Mouse (Mus musculus) forebrain, postnatal 0 days (tissue): ENCODE measurements around the gene Slain2. TPM values are rescaled to one million over a fixed set of nuclear protein-coding genes. Genes with fewer than 3 reads are reported as not detected.

Experiments
- ATAC-seq: fragments of 200-750 bp; cut with Nextera tagmentation; 2 replicates; pipeline ENCODE4 v1.8.0; 2017; ENCODE audit warnings: mild to moderate bottlenecking, moderate library complexity
- DNase-seq: peaks from one replicate; pipeline ENCODE4 v3.0.0-alpha.2; 2015
- H3K27ac ChIP-seq: fragments of 300-500 bp; sonication (generic); 2 replicates; pipeline ENCODE4 v1.5.1; 2014; ENCODE audit warnings: low read depth, mild to moderate bottlenecking, antibody characterized with exemption, low read length, moderate library complexity, mixed read lengths
- H3K27me3 ChIP-seq: fragments of 300-500 bp; sonication (generic); 2 replicates; pipeline ENCODE4 v1.6.1; 2014; ENCODE audit warnings: mild to moderate bottlenecking, low read length, mixed read lengths; ENCODE audit not compliant: insufficient read depth
- H3K36me3 ChIP-seq: fragments of 300-500 bp; sonication (generic); 2 replicates; pipeline ENCODE4 v1.6.1; 2014; ENCODE audit warnings: mild to moderate bottlenecking, moderate library complexity; ENCODE audit not compliant: insufficient read depth
- H3K4me1 ChIP-seq: fragments of 300-500 bp; sonication (generic); 2 replicates; pipeline ENCODE4 v1.6.1; 2014; ENCODE audit warnings: antibody characterized with exemption; ENCODE audit not compliant: insufficient read depth
- H3K4me2 ChIP-seq: fragments of 300-500 bp; sonication (generic); 2 replicates; pipeline ENCODE4 v1.6.1; 2014; ENCODE audit warnings: low read depth, mild to moderate bottlenecking, moderate library complexity
- H3K4me3 ChIP-seq: fragments of 300-500 bp; sonication (generic); 2 replicates; pipeline ENCODE4 v1.5.1; 2014; ENCODE audit warnings: low read depth, low read length, mixed read lengths
- H3K9ac ChIP-seq: fragments of 300-500 bp; sonication (generic); 2 replicates; pipeline ENCODE4 v1.6.1; 2014; ENCODE audit warnings: mild to moderate bottlenecking
- H3K9me3 ChIP-seq: fragments of 300-500 bp; sonication (generic); 2 replicates; pipeline ENCODE4 v1.6.1; 2016; ENCODE audit warnings: low read length
- CTCF ChIP-seq: sonication (generic); IDR thresholded peaks from 2 replicates; pipeline ENCODE4 v1.5.1; 2016; ENCODE audit warnings: antibody characterized with exemption, control low read depth, low read depth
- WGBS: fragments of 180-500 bp; shearing (Covaris S2); extraction: QIAGEN DNeasy Blood & Tissue Kit; methylation state at CpG from one replicate; pipeline ENCODE4 v1.1.7; 2014; 5-methylcytosine and 5-hydroxymethylcytosine counted together
- polyA plus RNA-seq: library from polyadenylated mRNA; unstranded; fragments of >200 nt; fragmentation: Nextera tagmentation; extraction: Ambion mirVana; gene quantifications from 2 replicates; pipeline ENCODE4 v1.2.1, GENCODE M21; 2015
- total RNA-seq: library from RNA; depleted of rRNA; stranded (reverse); fragments of >200 nt; gene quantifications from 2 replicates; pipeline ENCODE4 v1.2.3, GENCODE M21; 2014

Gene Slain2
- total and polyA plus RNA-seq, 2 experiments from 2014 or later, result 12.7 to 48.2 TPM

DNA sequence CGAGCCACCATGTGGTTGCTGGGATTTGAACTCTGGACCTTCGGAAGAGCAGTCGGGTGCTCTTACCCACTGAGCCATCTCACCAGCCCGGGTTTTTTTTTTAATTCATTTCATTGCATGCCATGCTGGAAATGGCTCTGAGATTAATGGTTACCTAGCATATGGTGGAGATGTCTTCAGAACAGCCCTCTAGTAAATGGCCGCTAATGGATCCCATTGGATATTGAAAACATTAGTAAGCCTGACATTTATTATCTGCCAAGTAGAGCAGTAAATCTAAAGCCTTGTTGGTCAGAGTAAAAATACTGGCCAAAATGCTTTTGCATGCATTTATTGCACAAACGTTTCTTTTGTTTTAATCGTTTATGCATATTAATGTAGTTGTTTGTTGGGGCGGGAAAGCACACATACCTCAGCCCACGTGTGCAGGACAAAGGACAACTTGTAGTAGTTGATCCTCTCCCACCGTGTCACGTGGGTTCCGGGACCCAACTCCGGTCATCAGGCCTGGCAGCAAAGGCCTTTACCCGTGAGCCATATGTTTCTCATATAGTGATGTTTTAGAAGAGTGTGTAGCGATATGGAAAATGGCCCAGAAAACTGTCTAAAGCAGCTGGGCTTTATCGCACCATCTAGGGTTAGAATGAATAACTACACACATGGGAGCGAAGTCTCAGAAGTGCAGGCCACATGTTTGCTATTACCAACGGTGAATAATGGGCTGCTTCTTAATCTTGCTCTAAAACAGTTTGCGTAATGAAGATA, 27.5 kb upstream of the Slain2 start:
- H3K4me3 ChIP-seq, result no peak overlapping the region
- WGBS, result 79% methylated on average over 19 of the region's 19 CpGs
- no peaks in the 10 kb centered on the region for H3K9me3 ChIP-seq
- H3K9ac ChIP-seq, result no peak overlapping the region
- no peaks in the 10 kb centered on the region for H3K27me3 ChIP-seq
- no peaks in the 10 kb centered on the region for H3K36me3 ChIP-seq
- H3K27ac ChIP-seq, result no peak overlapping the region
- no peak for DNase-seq
- no peak for ATAC-seq
- H3K4me1 ChIP-seq, result no peaks in the 10 kb centered on the region
- TF ChIP-seq CTCF, result no peak
- no peak overlapping the region for H3K4me2 ChIP-seq

DNA sequence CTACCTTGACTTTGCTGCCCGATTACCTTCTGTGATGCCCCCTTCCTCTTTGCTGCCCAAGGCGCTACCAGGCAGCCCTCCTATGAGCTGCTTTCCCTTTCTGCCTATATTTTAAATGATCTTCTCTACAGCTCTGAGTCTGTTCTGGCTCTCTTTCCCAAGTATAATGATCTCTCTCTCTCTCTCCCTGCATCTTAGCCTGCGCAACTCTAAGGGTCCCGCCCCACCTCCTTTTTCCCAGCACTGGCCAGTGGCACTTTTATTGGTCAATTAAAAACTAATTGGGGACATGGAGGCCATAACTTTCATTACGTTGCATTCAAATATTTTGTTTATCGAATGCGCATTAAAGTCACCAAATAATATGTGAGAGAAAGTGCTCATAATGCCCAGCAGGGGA, 25.8 kb upstream of the Slain2 start:
- Histone ChIP-seq H3K4me1 (no peaks in the 10 kb centered on the region), H3K9ac (no peak overlapping the region), H3K4me2 (no peak overlapping the region), H3K9me3 (no peaks in the 10 kb centered on the region), H3K27me3 (no peaks in the 10 kb centered on the region), H3K27ac (no peak overlapping the region), H3K36me3 (no peaks in the 10 kb centered on the region), H3K4me3 (no peak overlapping the region)
- TF ChIP-seq CTCF, result no peak
- 84% methylated on average over 7 of the region's 7 CpGs for WGBS
- ATAC-seq (no peak), DNase-seq (no peak)

DNA sequence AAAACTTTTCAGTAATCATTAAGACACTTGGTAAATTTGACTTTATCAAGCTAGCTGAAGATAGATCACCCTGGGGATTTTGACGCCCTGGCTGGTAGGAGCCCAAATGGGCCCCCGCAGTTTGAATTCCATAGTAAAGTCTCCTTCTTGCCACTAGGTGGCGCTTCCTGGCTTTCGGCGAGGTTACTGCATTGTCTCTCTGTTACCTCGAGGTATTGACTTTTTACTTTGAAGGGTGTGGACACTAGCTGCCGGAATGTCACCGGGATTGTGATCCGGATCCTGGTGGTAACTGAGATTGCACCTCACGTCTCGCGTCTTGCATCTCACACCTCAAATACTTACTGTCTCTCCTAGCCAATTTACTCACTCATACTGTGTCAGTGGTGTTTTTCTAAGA, 22.6 kb upstream of the Slain2 start:
- 8% methylated on average over 12 of the region's 12 CpGs for WGBS
- H3K9me3 ChIP-seq, result no peaks in the 10 kb centered on the region
- H3K36me3 ChIP-seq, result no peaks in the 10 kb centered on the region
- peak; percentile 74 for TF ChIP-seq CTCF
- no peak overlapping the region for H3K4me3 ChIP-seq
- no peak overlapping the region for H3K9ac ChIP-seq
- no peaks in the 10 kb centered on the region for H3K4me1 ChIP-seq
- no peak overlapping the region for H3K27ac ChIP-seq
- H3K27me3 ChIP-seq, result no peaks in the 10 kb centered on the region
- H3K4me2 ChIP-seq, result no peak overlapping the region
- peak; percentile 47 for ATAC-seq
- DNase-seq, result peak; percentile 62

DNA sequence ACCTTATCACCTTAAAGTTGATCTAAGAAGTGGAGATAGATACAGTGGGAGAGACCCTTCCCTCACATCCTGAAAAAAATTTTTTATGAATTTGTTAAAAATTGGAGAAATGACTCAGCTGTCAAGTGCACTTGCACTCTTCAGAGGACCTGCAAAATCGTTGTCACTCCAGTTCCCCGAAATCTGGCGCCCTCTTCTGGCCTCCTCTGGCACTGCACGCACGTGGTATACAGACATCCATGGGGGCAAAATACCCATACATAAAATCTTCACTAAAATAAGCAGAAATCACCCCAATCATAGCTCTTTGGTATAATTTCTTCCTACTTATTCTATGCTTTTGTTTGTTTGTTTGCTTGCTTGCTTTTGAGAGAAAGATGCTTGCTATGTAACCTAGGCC, 20.1 kb upstream of the Slain2 start:
- ATAC-seq (no peak), DNase-seq (no peak)
- Histone ChIP-seq H3K27me3 (no peaks in the 10 kb centered on the region), H3K27ac (no peak overlapping the region), H3K4me3 (no peak overlapping the region), H3K9ac (no peak overlapping the region), H3K36me3 (no peaks in the 10 kb centered on the region), H3K4me1 (no peaks in the 10 kb centered on the region), H3K9me3 (no peaks in the 10 kb centered on the region), H3K4me2 (no peak overlapping the region)
- WGBS, result 65% methylated on average over 5 of the region's 5 CpGs
- TF ChIP-seq CTCF, result peak; percentile 55

DNA sequence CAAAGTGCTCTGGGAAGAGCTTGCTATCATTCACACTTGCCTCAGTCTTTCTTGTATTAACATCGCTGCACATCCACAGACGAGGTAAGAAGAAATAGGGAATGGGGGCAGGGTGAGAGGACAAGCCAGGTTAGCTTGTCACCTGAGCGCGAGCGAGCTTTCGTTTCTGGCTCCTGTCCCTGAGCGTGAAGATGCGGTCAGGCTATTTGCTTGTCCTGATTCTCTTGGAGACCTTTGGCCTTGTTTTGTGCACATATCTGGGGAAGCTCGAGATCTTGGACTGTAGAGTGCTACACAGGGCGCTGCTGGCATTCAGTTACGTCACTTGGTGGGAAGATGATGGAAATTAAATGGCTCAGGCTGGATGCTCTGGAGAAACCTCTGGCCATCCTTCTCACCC, 18.8 kb upstream of the Slain2 start:
- no peak for TF ChIP-seq CTCF
- 95% methylated on average over 11 of the region's 11 CpGs for WGBS
- Histone ChIP-seq H3K36me3 (no peaks in the 10 kb centered on the region), H3K9me3 (no peaks in the 10 kb centered on the region), H3K4me3 (no peak overlapping the region), H3K9ac (no peak overlapping the region), H3K4me2 (no peak overlapping the region), H3K27ac (no peak overlapping the region), H3K4me1 (no peaks in the 10 kb centered on the region), H3K27me3 (no peaks in the 10 kb centered on the region)
- DNase-seq, result no peak
- ATAC-seq, result no peak

DNA sequence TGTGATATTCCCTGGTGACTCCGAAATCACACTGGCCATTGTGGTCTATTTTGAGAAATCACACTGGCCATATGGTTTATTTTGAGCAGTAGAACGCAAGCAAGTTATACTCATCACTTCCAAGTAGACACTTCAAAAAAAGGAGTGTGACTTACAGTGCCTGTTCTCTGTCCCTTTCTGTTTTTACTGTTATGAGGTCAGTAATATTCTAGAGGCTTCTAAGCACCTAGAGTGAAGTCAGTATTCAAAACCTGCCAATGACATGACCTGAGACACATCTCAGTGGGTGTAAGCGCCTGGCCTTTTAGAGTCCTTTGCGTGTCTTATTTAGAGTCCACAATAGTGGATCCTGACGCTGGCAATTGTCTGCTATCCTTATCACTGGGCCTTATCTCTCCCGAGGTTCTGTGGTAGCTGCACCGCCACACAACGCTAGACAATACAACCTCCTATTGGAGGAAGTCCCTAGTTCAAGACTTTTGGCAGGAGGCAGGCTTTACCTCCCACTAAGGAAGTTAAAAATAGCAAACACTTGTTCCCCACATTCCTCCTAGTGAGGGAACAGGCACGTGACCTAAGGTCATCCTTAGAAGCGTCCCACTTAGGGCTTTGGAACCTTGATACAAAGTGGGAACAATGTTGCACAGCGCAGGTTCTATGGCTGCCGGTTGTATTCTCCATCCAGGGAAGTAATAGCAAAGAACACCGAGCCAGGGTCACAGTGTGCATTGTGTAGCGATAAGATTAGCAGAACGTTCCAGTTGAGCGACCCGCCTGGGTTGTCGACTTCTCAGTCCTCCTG, 17.4 kb upstream of the Slain2 start:
- H3K4me3 ChIP-seq, result no peak overlapping the region
- H3K27me3 ChIP-seq, result no peaks in the 10 kb centered on the region
- H3K4me2 ChIP-seq, result no peak overlapping the region
- 76% methylated on average over 18 of the region's 18 CpGs for WGBS
- no peak overlapping the region for H3K9ac ChIP-seq
- no peaks in the 10 kb centered on the region for H3K36me3 ChIP-seq
- no peaks in the 10 kb centered on the region for H3K4me1 ChIP-seq
- TF ChIP-seq CTCF, result no peak
- no peaks in the 10 kb centered on the region for H3K9me3 ChIP-seq
- ATAC-seq (no peak), DNase-seq (no peak)
- H3K27ac ChIP-seq, result no peak overlapping the region

DNA sequence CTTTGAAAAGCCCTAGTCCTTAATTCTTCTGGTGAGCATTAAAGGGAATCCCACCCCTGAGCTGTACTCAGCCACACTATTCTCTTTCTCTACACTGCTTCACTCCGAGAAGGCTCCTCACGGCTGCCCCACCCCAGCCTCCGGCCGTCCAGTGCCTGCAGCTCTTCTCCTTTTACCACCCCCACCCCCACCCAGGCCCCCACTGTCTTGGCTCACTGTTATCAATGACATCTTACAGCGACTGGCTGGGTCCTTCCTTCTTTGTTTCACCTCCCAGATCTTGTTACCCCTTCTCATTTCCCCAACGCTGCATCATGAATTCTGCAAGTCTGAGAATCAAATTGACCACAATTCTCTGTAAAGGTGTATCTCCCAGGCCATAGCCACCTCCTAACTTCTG, 16.1 kb upstream of the Slain2 start:
- ATAC-seq, result no peak

More for the DNA sequence above, 16.1 kb upstream of the Slain2 start:
- no peak for DNase-seq
- Histone ChIP-seq H3K4me2 (no peak overlapping the region), H3K27ac (no peak overlapping the region), H3K4me1 (0 out of 2 replicates have a peak, but pooled peaks cover 9% of the 10 kb centered on the region), H3K4me3 (no peak overlapping the region), H3K36me3 (no peaks in the 10 kb centered on the region), H3K9ac (no peak overlapping the region), H3K27me3 (no peaks in the 10 kb centered on the region), H3K9me3 (no peaks in the 10 kb centered on the region)
- WGBS, result 69% methylated on average over 6 of the region's 6 CpGs
- TF ChIP-seq CTCF, result no peak
